Mouse (Mus musculus): ENCODE results near the gene Tbc1d8.

Tbc1d8 gene

DNA sequence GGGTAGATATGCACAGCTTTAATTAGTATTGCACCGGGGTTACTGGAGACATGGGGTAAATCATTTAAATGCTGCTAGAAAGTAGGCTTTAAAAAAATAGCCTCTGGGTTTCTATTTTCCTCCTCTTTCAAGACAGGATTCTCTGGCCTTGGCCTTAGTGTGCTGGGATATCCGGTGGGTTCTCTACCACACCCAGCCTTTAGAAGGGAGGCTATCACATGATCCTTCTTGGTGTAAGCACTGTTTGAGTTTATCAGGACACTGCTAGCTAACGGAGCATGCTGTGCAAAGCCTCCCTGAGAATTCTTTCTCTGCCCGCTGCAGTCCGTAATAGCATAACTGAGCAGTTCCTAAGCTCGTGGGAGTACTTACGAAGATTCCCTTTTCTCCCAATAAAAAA lies 129.1 kb downstream of the Tbc1d8 start:
- DNase-seq = no peak

DNA sequence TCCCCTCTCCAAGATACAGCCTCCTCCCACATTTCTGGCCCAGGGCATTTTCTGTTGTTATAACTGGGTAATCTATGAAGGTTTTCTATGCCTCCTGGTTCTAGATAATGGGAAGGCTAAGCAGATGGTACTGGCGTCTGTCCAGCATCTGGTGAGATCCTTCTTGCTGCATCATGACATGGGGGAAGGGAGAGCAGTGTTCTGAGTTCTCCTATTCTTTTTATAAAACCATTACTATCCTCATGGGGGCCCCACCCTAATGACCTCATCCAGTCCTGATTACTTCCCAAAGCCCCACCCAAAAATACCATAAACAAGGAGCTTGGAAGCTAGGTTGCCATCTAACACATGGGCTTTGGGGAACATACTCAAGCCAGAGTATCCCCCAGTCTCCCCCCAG lies 129.6 kb downstream of the Tbc1d8 start:
- DNase-seq = no peak

DNA sequence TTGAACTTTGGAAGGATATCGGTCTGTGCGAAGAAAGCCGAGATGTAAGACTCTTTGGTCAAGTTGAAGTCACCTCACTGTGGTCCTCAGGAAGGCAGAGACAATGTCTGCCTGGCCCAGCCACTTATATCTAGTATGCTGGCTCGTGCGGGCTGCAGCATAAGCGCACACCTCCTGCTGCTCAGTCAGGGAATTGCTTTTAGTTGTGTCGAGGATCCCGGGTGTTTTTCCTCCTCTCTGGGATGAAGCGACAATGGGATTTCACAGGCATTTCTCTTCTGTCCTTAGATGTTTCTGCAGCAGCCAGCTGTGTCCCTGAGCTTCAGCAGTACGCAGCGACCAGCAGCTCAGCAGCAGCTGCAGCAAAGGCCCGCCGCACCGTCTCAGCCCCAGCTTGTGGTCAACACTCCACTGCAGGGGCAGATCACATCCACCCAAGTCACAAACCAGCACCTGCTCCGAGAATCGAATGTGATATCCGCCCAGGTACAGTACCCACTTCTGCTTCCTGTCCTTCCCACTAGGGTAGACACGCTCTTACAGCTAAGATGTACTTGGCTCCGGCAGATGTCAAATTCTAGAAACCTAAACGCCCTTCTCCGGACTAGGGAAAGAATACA lies 133.5 kb downstream of the Tbc1d8 start:
- DNase-seq = no peak

DNA sequence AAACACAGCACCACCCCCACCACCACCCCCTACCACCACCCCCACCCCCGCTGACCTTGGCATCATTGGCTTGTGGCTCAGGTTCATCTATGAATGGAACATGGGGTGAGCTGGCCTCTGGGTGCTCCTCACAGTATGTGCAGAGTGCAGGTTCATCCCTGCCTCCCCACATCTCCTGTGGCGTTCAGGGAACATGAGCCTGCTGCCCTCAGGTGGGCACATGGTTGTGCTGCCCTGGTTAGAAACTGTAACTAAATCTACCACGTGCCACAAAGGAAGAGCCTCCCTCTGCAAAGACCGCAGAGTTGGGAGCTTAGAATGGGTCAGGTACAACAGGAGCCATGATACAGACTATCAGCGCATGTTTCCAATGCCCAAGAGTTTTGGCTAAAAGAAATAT lies 135.3 kb downstream of the Tbc1d8 start:
- no peak for DNase-seq

DNA sequence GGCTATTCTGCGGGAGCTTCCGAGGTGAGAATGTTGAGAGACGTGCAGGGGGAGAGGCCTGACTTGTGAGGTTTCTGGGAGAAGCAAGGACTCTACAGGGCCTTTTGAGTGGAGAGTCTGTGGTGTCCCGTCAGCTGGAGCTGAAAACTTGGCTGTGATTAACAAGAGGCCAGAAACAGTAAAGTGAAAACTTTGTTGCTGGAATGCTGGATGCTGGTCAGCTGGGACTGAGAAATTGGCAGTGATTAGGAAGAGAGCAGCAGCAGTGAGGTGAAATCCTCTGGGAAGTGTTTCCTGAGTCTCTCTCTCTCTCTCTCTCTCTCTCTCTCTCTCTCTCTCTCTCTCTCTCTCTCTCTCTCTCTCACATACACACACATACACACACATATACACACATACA lies 136.7 kb downstream of the Tbc1d8 start:
- DNase-seq = no peak

DNA sequence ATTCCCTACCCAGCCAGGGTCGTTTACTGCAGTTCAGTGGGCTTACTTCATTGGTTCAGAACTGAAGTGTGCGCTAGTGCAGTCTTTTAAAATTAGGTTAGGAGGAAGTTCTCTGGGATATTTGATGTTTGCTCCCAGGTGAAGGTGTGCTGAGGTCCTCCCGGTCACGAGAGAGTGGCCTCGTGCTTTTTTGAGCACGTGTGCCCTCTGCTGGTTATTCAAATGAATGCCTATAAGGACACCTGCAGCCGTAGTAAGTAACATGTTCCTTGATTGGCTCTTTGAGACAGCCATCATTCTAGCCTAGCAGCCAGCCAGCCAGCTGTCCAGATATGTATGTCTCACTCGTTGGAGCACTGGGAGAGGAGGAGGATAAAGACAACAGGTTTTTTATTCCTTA lies 137.9 kb downstream of the Tbc1d8 start:
- DNase-seq = peak; percentile 61 to 70

DNA sequence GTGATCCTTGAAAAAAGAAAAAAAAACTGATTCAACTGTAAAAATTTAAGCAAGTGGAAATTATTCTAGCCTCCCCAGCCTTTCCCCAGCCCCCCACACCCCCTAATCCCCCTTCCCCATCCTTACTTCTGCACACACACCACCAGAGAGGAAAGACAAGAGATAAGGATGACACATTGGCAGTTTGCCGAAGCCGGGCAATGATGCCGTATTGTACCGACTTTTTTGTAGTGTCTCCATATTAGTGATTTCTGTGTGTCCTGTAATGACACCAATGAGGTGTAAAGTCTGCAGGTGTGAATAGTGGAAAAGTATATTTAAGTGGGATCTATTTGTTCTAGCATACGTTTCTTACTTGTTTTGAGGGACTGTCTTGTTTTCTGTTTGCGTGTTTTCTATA lies 138.4 kb downstream of the Tbc1d8 start:
- no peak for DNase-seq

DNA sequence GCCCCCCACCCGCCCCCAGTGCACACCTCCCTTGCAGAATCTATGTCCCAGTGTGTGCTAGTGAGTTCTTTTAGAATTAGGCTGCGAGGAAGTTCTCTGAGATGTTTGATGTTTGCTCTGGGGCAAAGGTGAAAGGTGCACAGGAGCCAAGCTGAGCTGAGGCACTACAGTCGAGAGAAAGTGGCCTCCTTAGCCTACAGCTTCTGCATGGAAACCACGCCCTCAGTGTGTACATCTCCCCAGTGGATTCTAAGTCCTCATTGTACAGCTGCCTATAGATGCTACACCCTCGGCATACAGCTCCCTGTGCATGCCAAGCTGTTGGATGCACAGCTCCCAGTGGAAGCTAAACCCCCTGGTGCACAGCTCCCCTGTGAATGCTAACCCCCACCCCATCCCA lies 139.1 kb downstream of the Tbc1d8 start:
- DNase-seq = no peak

DNA sequence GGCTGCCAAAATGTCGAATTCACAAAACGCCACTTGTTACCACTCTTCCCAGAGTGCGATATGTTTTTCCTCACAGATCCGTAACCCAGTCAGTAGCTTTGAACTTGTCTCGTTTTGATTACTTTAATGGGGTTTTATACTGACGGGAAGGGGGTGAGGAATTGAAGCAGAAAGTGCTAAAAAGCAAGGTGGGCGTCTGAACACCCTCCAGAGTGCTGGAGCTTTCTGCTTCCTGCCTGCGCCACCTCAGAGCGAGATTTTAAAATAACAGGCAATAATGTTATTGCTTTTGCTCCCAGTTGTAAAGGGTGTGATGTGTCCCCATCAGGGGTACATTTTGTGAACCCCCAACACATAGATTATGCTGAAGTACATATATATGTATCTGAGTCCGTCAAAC lies 139.7 kb downstream of the Tbc1d8 start:
- no peak for DNase-seq

DNA sequence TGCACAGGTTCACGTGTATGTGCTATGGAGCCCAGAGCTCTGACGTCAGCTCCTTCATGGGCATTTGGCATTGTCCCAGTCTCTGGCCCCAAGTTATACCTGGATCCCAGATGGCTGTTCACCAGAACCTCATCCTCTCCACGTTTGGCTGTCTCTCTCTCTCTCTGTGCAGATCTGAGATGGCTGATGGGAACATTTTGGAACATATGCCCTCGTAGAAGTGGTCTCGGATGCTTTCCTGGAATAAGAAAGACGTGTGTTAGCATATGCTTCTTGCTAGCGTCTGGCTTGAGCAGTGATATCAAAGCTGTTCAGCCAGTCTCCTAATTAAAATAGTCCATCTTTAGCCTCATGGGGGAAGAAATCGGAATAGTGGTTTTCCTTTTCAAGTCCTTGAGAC lies 141.8 kb downstream of the Tbc1d8 start:
- no peak for DNase-seq

DNA sequence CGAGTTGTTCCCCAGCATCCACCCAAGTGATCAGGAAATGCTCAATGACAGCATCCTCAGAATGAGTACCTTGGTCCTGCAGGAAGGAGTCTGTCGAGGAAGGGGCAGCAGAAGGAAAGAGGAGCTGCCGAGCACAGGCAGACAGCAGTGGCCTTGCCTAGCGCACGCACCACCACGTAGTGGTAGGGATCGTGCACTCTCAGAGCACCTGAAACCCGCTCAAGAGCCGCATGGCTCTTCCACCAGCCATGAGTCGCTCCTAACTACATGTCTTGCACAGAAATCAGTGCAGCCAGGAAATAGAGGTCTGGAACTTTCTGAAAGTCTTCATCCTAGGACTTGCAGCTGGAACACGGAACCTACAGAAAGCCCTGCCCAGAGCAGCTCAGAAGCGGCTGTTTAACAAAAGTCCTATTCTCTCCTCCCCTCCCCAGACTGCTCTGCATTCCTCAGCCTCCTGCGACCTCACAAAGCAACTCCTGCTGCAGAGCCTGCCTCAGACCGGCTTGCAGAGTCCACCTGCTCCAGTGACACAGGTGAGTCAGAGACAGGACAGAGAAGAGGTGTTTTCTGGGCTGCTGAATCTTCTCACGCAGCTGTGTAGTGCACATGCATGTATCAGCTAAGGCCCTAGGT lies 142.9 kb downstream of the Tbc1d8 start:
- no peak for DNase-seq

DNA sequence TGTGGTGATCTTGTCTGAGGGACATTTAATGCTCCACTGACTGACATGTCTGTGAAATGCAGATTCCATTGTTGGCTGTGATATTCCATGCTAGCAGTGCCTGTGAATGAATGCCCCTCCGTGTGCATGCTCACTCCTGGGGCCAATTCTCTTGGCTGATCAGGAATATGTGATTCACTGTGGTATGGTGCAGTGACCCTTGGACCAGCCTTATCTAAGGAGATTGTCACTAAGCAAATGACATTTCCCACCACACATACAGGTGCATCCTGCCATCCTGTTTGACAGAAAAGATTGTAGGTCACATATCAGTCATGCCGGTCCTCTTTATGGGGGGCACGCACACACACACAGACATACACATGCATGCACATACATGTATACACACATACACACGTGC lies 146.1 kb downstream of the Tbc1d8 start:
- no peak for DNase-seq

DNA sequence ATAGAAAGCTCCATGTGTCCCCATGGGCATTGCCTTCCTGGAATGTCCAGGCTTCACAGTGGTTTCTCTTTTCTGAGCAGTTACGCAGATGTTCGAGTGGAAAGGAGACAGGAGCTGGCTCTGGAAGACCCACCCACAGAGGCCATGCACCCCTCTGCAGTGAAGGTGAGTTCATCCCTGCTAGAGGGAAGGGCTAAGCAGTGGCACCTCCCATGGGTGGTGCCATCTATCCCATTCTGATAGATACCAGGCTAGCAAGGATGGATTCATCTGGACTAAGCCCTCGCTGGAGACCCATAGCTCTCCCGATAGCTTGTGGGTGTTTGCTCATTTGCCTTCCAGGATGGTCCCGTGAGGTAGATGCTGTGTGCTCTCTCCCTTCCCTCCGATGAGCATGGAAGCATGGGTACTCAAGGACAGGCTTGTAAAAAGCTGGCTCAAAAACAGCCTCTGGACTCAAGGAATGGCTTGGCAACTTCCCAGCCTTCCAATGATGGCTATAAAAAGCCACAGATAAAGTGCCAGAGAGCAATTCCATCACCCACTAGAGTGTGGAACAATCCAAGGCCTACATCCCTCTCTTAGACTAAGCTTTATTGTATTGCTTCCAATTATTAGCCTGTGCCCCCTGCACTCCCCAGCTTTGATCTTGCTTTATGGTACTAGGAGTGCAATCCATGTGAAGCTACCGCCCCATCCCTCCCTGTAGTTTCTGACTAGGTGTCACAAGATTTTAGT lies 147.5 kb downstream of the Tbc1d8 start:
- peak in 1 of 2 experiments; percentile 23 for DNase-seq

DNA sequence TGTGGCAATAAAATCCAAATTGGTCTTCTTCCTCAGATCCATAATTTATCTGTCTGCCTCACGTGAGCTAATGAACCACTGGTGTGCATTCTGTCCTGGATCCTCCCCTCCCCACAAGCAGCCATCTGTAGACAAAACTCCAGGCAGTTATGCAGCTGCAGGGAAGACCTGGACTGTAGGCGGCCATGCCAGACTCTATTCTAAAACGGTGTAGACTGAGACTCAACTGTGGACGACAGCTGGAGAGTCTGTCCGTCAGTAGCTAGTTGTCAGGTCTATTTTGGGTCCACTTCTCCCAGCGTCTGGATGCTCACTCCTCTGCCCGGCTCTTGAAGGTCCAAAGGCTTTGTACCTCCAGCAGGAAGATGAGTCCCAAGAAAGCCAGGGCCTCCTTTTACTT lies 151.0 kb downstream of the Tbc1d8 start:
- DNase-seq = no peak

DNA sequence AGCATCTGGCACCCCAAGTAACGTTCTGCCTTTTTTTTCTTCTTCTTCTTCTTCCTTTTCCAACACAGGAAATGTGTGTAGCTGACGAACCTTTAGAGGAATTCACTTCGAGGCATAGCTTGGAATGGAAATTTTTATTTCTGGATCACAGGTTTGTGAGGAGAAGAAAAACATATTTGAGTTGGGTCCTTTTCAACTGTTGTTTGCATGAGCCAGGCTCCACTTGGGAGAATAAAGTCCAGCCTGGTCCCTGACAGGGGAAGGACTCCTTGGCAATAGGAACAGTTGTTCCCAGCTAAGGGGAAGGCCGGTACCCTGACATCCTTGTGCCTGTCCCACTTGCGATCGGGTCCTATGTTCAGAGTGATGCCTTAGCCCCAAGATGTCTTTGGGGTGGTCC lies 153.3 kb downstream of the Tbc1d8 start:
- DNase-seq = no peak

DNA sequence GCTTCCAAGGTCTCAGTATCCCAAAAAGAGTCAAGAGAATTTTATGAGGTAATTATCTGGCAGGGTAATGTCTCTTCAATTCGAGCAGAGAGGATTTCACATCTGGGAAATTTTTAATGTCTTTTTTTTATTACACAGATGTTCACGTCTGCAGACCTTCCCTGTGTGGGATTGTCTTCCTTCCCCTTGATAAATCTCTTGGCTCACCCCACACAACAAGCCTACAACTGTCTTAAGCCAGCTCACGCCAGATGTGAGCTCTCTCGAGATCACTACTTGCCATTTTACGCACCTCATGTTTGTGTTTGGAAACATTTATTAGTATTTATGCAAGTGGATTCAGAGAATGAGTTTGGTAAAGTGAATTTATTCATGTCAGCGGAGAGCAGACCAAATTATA lies 156.6 kb downstream of the Tbc1d8 start:
- DNase-seq = no peak

Data from kidney, postnatal 25 days (tissue).